Mouse (Mus musculus) limb, embryonic 11.5 days (tissue): ENCODE measurements around the gene Olfr1044. TPM values are rescaled to one million over a fixed set of nuclear protein-coding genes. Genes with fewer than 3 reads are reported as not detected.
"Not testable (repeated sequence)": the region's sequence is repeated elsewhere in the genome, so short reads cannot be mapped to it uniquely, and the experiment has no call there.

Experiments
- ATAC-seq: fragments of 200-750 bp; cut with Nextera tagmentation; 2 replicates; pipeline ENCODE4 v1.8.0; 2017; ENCODE audit warnings: low read depth; ENCODE audit not compliant: insufficient number of reproducible peaks, low FRiP score, low TSS enrichment
- DNase-seq: peaks from one replicate; pipeline ENCODE4 v3.0.0-alpha.2; 2015; ENCODE audit warnings: low spot score
- H3K27ac ChIP-seq: fragments of 300-500 bp; sonication (generic); replicated peaks from 2 replicates; pipeline ENCODE4 v1.5.1; 2014; ENCODE audit warnings: low read depth, mild to moderate bottlenecking, low read length
- H3K27me3 ChIP-seq: fragments of 300-500 bp; sonication (generic); 2 replicates; pipeline ENCODE4 v1.6.1; 2014; ENCODE audit warnings: mild to moderate bottlenecking, low read length, mixed read lengths; ENCODE audit not compliant: control insufficient read depth, insufficient read depth
- H3K36me3 ChIP-seq: fragments of 300-500 bp; sonication (generic); 2 replicates; pipeline ENCODE4 v1.6.1; 2014; ENCODE audit warnings: mild to moderate bottlenecking, low read length, moderate library complexity, mixed read lengths; ENCODE audit not compliant: control insufficient read depth, insufficient read depth
- H3K4me1 ChIP-seq: fragments of 300-500 bp; sonication (generic); 2 replicates; pipeline ENCODE4 v1.6.1; 2014; ENCODE audit warnings: low read length, mixed read lengths; ENCODE audit not compliant: control insufficient read depth, insufficient read depth
- H3K4me2 ChIP-seq: fragments of 300-500 bp; sonication (generic); 2 replicates; pipeline ENCODE4 v1.6.1; 2014; ENCODE audit warnings: low read depth, mild to moderate bottlenecking, moderate library complexity; ENCODE audit not compliant: severe bottlenecking
- H3K4me3 ChIP-seq: fragments of 300-500 bp; sonication (generic); 2 replicates; pipeline ENCODE4 v1.5.1; 2014; ENCODE audit warnings: low read depth, low read length
- H3K9ac ChIP-seq: fragments of 300-500 bp; sonication (generic); 2 replicates; pipeline ENCODE4 v1.6.1; 2014; ENCODE audit warnings: mild to moderate bottlenecking, low read length
- H3K9me3 ChIP-seq: fragments of 300-500 bp; sonication (generic); 2 replicates; pipeline ENCODE4 v1.6.1; 2016; ENCODE audit warnings: low read length; ENCODE audit not compliant: control insufficient read depth
- WGBS: fragments of 180-500 bp; shearing (Covaris S2); extraction: QIAGEN DNeasy Blood & Tissue Kit; methylation state at CpG from one replicate; pipeline ENCODE4 v1.1.7; 2014; 5-methylcytosine and 5-hydroxymethylcytosine counted together
- polyA plus RNA-seq: library from polyadenylated mRNA; unstranded; fragments of >200 nt; fragmentation: Nextera tagmentation; extraction: Ambion mirVana; gene quantifications from 2 replicates; pipeline ENCODE4 v1.2.1, GENCODE M21; 2014

Gene Olfr1044
- polyA plus RNA-seq = not detected in 2 replicates

- DNase-seq = no peak
- Histone ChIP-seq H3K4me1 (no peaks in the 10 kb centered on the region), H3K9me3 (no peaks in the 10 kb centered on the region), H3K27me3 (no peaks in the 10 kb centered on the region), H3K36me3 (no peaks in the 10 kb centered on the region), H3K4me2 (no peak within 1 kb of the TSS), H3K9ac (no peak within 1 kb of the TSS), H3K4me3 (no peak within 1 kb of the TSS), H3K27ac (no peak within 1 kb of the TSS)
- ATAC-seq = no peak
Measured at GRCm38 (mm10) chr2:86177720-86178119, at the start of gene Olfr1044. Gene Olfr1044, minus strand, starts transcription at chr2:86177820.

DNA sequence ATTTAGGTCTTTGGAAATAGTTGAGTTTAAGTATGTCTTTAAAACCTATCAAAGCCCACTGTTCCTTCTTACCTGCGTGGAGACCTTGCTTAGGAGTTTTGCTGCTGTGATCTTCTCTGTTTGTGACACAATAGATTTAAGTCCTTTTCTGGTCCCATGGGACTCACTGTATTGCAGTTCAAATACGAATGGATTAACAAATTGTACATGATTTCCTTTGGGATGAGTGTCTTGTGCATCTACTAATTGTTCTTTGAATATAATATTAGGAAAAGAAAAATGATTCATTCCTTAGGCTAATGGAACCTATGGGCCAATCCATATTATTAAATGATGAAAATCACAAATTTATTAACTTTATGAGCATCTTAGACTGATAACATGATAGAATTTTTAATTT, 41.6 kb upstream of the Olfr1044 start, which contains the start of gene Olfr1046:
Olfr1046 (minus strand) TSS at position 101 of the 400 bp plus-strand sequence.
- H3K27me3 ChIP-seq = no peaks in the 10 kb centered on the region
- DNase-seq (no peak), ATAC-seq (no peak)
- H3K9ac ChIP-seq = no peak within 1 kb of the TSS
- no peaks in the 10 kb centered on the region for H3K9me3 ChIP-seq
- 79% methylated on average over 2 of the region's 2 CpGs for WGBS
- no peak within 1 kb of the TSS for H3K4me2 ChIP-seq
- H3K36me3 ChIP-seq = no peaks in the 10 kb centered on the region
- H3K4me3 ChIP-seq = no peak within 1 kb of the TSS
- no peaks in the 10 kb centered on the region for H3K4me1 ChIP-seq
- no peak within 1 kb of the TSS for H3K27ac ChIP-seq

DNA sequence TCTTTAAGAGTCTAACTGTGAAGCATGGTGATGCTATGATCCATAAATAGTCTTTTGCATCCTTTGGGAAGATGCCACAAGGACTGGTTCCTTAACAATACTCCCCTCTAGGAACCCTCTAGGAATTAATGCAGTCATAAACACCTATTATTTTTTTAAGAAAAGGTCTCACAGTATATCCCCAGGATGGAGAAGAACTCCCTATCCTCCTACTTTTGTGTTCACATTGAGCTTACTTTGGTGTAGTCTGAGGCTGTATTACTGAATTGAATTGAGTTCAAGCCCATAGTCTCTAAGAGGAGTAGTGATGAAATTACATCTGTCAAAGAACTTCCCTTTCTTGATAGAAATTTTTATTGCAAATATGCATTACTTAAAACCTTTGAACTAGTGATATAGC, 25.3 kb upstream of the Olfr1044 start, which contains the start of gene Olfr1045:
Olfr1045 (minus strand) TSS at position 101 of the 400 bp plus-strand sequence.
- H3K4me2 ChIP-seq = no peak within 1 kb of the TSS
- H3K4me3 ChIP-seq = no peak within 1 kb of the TSS
- no peak within 1 kb of the TSS for H3K27ac ChIP-seq
- no peak within 1 kb of the TSS for H3K9ac ChIP-seq
- no peak for ATAC-seq
- DNase-seq = no peak
- no peaks in the 10 kb centered on the region for H3K4me1 ChIP-seq
- no peaks in the 10 kb centered on the region for H3K9me3 ChIP-seq
- H3K27me3 ChIP-seq = no peaks in the 10 kb centered on the region
- no peaks in the 10 kb centered on the region for H3K36me3 ChIP-seq

DNA sequence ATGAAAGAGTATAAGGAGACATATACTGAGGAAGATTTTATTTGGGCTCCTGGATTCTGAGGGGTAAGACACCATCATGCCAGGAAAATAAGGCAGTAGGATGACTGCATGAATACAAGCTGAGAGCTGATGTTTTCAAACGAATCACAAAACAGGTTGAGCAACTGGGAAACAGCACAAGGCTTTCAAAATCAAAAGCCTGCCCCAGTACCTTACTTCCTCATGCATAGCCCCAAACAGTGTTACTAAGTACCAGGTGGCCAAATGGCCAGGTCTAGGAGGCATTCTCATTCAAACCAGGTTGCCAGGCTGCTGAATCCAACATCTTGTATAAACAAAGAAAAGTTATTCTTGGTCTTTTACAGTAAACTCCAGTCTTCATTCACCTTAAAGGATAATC, 18.2 kb upstream of the Olfr1044 start:
- no peaks in the 10 kb centered on the region for H3K9me3 ChIP-seq
- no peaks in the 10 kb centered on the region for H3K36me3 ChIP-seq
- DNase-seq = no peak
- no peak overlapping the region for H3K9ac ChIP-seq
- WGBS = 67% methylated on average over 1 of the region's 1 CpGs
- no peaks in the 10 kb centered on the region for H3K27me3 ChIP-seq
- H3K4me1 ChIP-seq = no peaks in the 10 kb centered on the region
- no peak overlapping the region for H3K4me2 ChIP-seq
- H3K4me3 ChIP-seq = no peak overlapping the region
- H3K27ac ChIP-seq = no peak overlapping the region
- ATAC-seq = no peak

DNA sequence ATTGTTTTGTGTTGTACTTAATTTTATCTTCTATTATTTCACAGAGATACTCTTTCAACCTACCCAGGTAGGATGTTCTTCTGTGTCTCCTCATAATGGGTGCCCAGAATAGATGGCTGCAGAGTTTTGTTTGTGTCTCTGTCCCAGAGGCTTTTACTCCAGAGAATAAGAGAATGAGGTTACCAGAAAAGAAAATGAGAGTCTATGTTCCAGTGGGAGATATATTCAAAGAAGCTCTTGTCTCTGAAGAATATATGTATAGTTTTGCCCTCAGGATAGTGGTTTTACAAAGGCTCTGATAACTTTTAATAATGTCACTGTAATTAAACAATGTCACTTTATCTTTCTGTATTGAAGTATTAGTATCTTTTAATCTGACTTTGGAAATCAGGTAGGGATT, 8.0 kb upstream of the Olfr1044 start, which contains the start of gene Olfr52:
Olfr52 (minus strand) TSS at position 101 of the 400 bp plus-strand sequence.
- Histone ChIP-seq H3K36me3 (no peaks in the 10 kb centered on the region), H3K9ac (no peak within 1 kb of the TSS), H3K4me2 (no peak within 1 kb of the TSS), H3K4me3 (no peak within 1 kb of the TSS), H3K9me3 (no peaks in the 10 kb centered on the region), H3K27me3 (no peaks in the 10 kb centered on the region), H3K4me1 (no peaks in the 10 kb centered on the region), H3K27ac (no peak within 1 kb of the TSS)
- DNase-seq (no peak), ATAC-seq (no peak)

DNA sequence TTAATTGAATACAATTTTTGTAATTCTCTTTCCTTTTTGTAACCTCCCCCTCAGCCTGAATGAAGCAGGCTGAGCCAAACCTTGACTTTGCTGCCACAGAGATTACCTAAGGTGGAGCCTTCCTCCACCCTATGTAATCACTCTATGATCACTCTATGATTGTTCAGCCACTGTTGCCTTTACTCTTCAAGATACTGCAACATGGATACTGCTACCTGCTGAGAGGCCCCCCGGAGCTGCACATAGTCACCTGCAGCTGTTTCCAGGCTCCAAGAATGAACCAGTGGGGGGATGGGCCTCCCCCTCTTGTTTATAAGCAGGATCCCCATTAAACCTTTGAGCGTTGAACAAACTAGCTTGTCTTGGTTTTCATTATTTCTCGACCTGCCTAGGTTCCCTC, 2.3 kb upstream of the Olfr1044 start:
- no peaks in the 10 kb centered on the region for H3K36me3 ChIP-seq
- DNase-seq = no peak
- no peaks in the 10 kb centered on the region for H3K27me3 ChIP-seq
- no peaks in the 10 kb centered on the region for H3K9me3 ChIP-seq
- 84% methylated on average over 3 of the region's 3 CpGs for WGBS
- H3K27ac ChIP-seq = no peak overlapping the region
- H3K4me3 ChIP-seq = no peak overlapping the region
- H3K4me1 ChIP-seq = no peaks in the 10 kb centered on the region
- no peak overlapping the region for H3K4me2 ChIP-seq
- no peak overlapping the region for H3K9ac ChIP-seq
- ATAC-seq = no peak

- not testable (repeated sequence) for ATAC-seq, H3K27ac ChIP-seq, H3K27me3 ChIP-seq, DNase-seq, H3K4me3 ChIP-seq, H3K4me1 ChIP-seq, H3K9ac ChIP-seq, H3K36me3 ChIP-seq, H3K9me3 ChIP-seq, H3K4me2 ChIP-seq
- 88% methylated on average over 7 of the region's 7 CpGs for WGBS
Measured at GRCm38 (mm10) chr2:86175422-86175821, 2.2 kb downstream of the Olfr1044 start.

GRCm38 (mm10) chr2:86167422-86167821, 10.2 kb downstream of the Olfr1044 start, which contains the start of gene Olfr1043:
Gene Olfr1043, minus strand, starts transcription at chr2:86167522.
- Histone ChIP-seq H3K9ac (no peak within 1 kb of the TSS), H3K36me3 (no peaks in the 10 kb centered on the region), H3K27ac (no peak within 1 kb of the TSS), H3K4me1 (no peaks in the 10 kb centered on the region), H3K9me3 (no peaks in the 10 kb centered on the region), H3K27me3 (no peaks in the 10 kb centered on the region), H3K4me3 (no peak within 1 kb of the TSS), H3K4me2 (no peak within 1 kb of the TSS)
- 93% methylated on average over 2 of the region's 2 CpGs for WGBS
- no peak for ATAC-seq
- DNase-seq = no peak

GRCm38 (mm10) chr2:86161738-86162137, 15.9 kb downstream of the Olfr1044 start, which contains the start of gene Olfr1042:
Gene Olfr1042, minus strand, starts transcription at chr2:86161838.
- ATAC-seq = no peak
- Histone ChIP-seq H3K27ac (no peak within 1 kb of the TSS), H3K9me3 (no peaks in the 10 kb centered on the region), H3K4me3 (no peak within 1 kb of the TSS), H3K36me3 (no peaks in the 10 kb centered on the region), H3K4me1 (no peaks in the 10 kb centered on the region), H3K9ac (no peak within 1 kb of the TSS), H3K27me3 (no peaks in the 10 kb centered on the region), H3K4me2 (no peak within 1 kb of the TSS)
- DNase-seq = no peak
- 85% methylated on average over 2 of the region's 2 CpGs for WGBS
